Mouse (Mus musculus) brain, embryonic 14.5 days (tissue): ENCODE measurements around the gene Gm14391.
"Not testable (repeated sequence)": the region's sequence is repeated elsewhere in the genome, so short reads cannot be mapped to it uniquely, and the experiment has no call there.

Experiments used
- CTCF ChIP-seq: fragments of 200-500 bp; IDR thresholded peaks from 2 replicates; pipeline ENCODE4 v1.5.1; 2012; ENCODE audit warnings: inconsistent platforms, mild to moderate bottlenecking, moderate library complexity, borderline replicate concordance; ENCODE audit not compliant: insufficient read depth, insufficient read length; ENCODE audit errors: extremely low read depth
- POLR2A ChIP-seq: fragments of 200-500 bp; IDR thresholded peaks from 2 replicates; pipeline ENCODE4 v1.6.1; 2012; ENCODE audit warnings: mild to moderate bottlenecking, inconsistent platforms, borderline replicate concordance; ENCODE audit not compliant: poor library complexity, insufficient read depth, insufficient read length, severe bottlenecking; ENCODE audit errors: extremely low read depth

DNA sequence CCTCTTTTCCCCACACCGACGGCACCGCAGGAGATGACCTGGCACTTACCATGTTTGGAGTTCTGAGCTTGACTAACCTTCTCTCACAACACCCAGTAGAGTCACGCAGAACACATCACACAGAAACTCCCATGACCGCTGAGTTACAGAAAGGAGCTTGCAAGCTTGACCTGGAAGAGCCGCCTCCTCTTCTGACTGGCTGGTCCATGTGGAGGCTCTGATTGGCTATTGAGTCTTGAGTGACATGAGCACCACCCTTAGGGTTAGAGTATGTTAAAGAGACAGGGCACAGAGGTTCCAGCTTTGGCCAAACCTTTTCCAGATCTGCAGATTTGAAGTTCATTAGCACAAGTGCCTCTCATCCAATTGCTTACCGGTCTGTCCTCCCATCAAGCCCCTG lies at the start of gene Gm14391:
- TF ChIP-seq CTCF, POLR2A: not testable (repeated sequence)
